Mouse (Mus musculus): ENCODE results near the gene Fam166a. TPM values are rescaled to one million over a fixed set of nuclear protein-coding genes. Genes with fewer than 3 reads are reported as not detected.

Fam166a gene
- polyA plus RNA-seq, 1 experiment = 0.11 TPM

DNA sequence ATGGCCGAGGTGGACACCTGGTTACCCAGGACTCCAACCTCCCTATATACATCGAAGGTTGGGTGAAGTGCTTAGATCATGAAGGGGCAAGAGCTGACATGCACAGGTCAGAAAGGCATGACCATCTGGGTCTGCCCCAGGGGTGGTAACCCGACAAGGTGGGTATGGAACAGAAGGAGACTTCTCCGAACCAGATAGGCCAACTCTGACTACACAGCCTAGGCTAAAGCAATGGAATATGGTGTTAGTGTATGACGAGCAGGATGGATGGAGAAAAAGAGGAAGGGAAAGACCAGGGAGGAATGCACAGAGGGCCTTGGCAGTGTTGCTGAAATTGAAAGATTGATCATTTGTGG lies 32.0 kb upstream of the Fam166a start:
- no peak for TF ChIP-seq POLR2A (IDR thresholded peaks at IDR 0.05; ENCODE audit: borderline replicate concordance, insufficient read depth, low read length)
- TF ChIP-seq CTCF (IDR thresholded peaks at IDR 0.05; ENCODE audit: borderline replicate concordance, insufficient read depth, low read depth, low read length) = no peak

DNA sequence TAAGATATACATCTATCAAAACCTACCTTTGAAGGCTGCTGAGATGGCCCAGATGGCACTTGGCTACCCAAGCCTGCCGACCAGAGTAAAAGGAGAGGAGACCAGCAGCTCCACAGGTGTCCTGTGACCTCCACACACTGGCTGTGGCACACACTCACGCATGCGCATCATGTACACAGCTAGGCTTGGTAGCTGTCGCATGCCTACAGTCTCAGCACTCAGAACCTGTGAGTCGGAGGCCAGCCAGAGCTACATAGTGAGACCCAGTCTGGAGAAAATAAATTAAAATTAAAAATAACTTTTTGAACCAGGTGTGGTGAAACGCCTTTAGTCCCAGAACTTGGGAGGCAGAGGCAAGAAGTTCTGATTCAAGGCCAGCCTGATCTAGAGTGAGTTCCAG lies 30.7 kb upstream of the Fam166a start:
- Histone ChIP-seq H3K4me1 (ENCODE audit: control insufficient read depth, insufficient read depth, low read length) (no peaks in the 10 kb centered on the region), H3K4me3 (replicated peaks; ENCODE audit: insufficient read depth, low read depth, low read length) (no peak overlapping the region), H3K27me3 (ENCODE audit: control insufficient read depth, insufficient read depth, low read length) (no peaks in the 10 kb centered on the region), H3K27ac (ENCODE audit: insufficient read depth, low read length) (no peak overlapping the region)
- no peak for TF ChIP-seq POLR2A (IDR thresholded peaks at IDR 0.05; ENCODE audit: borderline replicate concordance, insufficient read depth, low read length)
- no peak for TF ChIP-seq CTCF (IDR thresholded peaks at IDR 0.05; ENCODE audit: borderline replicate concordance, insufficient read depth, low read depth, low read length)
- no peak for DNase-seq
- WGBS = 78% methylated on average over 6 of the region's 6 CpGs

More for the DNA sequence above, 32.0 kb upstream of the Fam166a start:
- no peak overlapping the region for H3K4me3 ChIP-seq (replicated peaks; ENCODE audit: insufficient read depth, low read depth, low read length)
- 56% methylated on average over 5 of the region's 5 CpGs for whole genome bisulfite sequencing
- DNase-seq = no peak
- H3K27me3 ChIP-seq (ENCODE audit: control insufficient read depth, insufficient read depth, low read length) = no peaks in the 10 kb centered on the region; the same call in 1 of the 2 replicates
- H3K27ac ChIP-seq (ENCODE audit: insufficient read depth, low read length) = no peak overlapping the region
- no peaks in the 10 kb centered on the region for H3K4me1 ChIP-seq (ENCODE audit: control insufficient read depth, insufficient read depth, low read length)

DNA sequence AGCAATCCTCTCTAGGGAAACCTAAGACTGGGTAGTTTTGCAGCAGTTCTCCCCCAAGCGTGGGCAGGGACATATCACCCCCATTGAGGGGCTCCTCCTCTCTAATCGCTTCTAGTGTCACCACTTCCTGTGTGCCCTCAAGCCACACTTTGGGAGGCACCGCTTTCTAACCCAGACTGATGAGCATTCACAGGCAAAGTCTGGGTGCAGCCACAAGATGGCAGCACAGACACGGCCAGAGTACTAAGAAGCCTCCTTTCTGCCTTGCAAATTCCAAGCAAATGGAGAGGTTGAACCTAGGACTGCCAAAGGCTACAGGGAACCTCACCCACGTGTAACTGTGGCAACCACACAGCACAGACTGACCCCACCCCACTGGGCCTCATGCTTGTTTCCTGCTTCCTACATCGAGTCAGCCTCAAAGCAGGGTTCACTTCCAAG lies 25.2 kb upstream of the Fam166a start:
- WGBS = under 1% methylated on average over 6 of the region's 6 CpGs
- no peak overlapping the region for H3K27ac ChIP-seq (ENCODE audit: insufficient read depth, low read length)
- peak; percentile 97 for TF ChIP-seq CTCF (IDR thresholded peaks at IDR 0.05; ENCODE audit: borderline replicate concordance, insufficient read depth, low read depth, low read length)
- TF ChIP-seq POLR2A (IDR thresholded peaks at IDR 0.05; ENCODE audit: borderline replicate concordance, insufficient read depth, low read length) = no peak

DNA sequence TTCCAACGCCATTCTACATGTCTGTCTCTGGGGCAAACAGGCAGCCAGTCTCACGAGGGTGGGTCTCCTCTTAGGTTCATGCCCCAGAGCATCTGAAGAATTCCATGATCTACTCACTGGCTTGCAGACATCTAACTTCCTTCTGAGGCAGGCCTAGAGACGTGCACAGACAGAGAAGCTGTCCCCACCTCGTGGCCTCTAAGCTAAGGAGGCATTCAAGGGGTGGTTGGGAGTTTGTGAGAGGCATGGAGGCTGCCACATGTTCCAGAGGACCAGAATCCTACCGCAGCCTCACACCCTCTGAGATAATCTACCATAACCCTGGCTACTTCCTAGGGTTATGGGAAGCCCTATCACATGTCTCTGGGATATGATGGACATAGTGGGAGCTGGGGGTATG lies 24.5 kb upstream of the Fam166a start:
- WGBS = 77% methylated on average over 5 of the region's 5 CpGs
- no peaks in the 10 kb centered on the region for H3K27me3 ChIP-seq (ENCODE audit: control insufficient read depth, insufficient read depth, low read length)
- no peak for DNase-seq
- no peak overlapping the region for H3K27ac ChIP-seq (ENCODE audit: insufficient read depth, low read length)
- H3K4me3 ChIP-seq (replicated peaks; ENCODE audit: insufficient read depth, low read depth, low read length) = no peak overlapping the region
- no peak for TF ChIP-seq CTCF (IDR thresholded peaks at IDR 0.05; ENCODE audit: borderline replicate concordance, insufficient read depth, low read depth, low read length)
- TF ChIP-seq POLR2A (IDR thresholded peaks at IDR 0.05; ENCODE audit: borderline replicate concordance, insufficient read depth, low read length) = no peak
- peaks cover 3% of the 10 kb centered on the region; the same call in 1 of the 2 replicates for H3K4me1 ChIP-seq (ENCODE audit: control insufficient read depth, insufficient read depth, low read length)

More for the DNA sequence above, 25.2 kb upstream of the Fam166a start:
- no peak overlapping the region for H3K4me3 ChIP-seq (replicated peaks; ENCODE audit: insufficient read depth, low read depth, low read length)
- peaks cover 3% of the 10 kb centered on the region; the same call in 1 of the 2 replicates for H3K4me1 ChIP-seq (ENCODE audit: control insufficient read depth, insufficient read depth, low read length)
- peak; percentile 84 to 87 for DNase-seq
- no peaks in the 10 kb centered on the region for H3K27me3 ChIP-seq (ENCODE audit: control insufficient read depth, insufficient read depth, low read length)

DNA sequence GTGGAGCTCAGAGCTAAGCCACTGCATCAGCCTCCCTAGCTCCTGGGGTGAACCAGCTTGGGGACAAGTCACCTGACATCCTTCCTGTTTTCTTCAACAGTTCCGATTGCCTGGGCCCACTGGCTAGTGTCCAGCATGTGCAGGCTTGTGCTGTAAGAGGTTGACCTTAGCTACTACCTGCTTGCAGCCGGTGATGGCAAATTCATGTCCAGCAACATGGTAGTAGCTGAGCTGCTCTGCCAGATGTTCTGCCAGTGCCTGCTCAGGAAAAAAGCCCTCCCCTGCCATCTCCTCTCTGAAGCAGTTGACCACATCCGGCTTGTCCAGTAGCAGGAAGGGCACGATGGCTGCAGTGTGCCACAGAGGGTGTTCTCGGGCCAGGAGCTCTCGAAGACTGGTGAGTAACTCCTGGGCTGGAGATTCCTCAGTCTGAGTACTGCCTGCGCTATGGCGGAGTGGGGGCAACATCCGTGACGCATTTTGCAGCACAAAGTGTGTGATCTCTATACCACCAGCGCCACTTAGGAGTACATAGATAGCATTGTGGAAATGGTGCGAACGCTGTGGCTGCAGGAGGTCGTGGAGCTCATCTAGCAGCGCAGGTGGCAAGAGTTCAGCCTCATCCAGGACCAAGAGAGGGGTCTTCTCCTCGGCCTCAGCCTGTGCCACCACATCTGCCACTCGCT lies 23.9 kb upstream of the Fam166a start:
- TF ChIP-seq POLR2A (IDR thresholded peaks at IDR 0.05; ENCODE audit: borderline replicate concordance, insufficient read depth, low read length) = no peak
- no peak for TF ChIP-seq CTCF (IDR thresholded peaks at IDR 0.05; ENCODE audit: borderline replicate concordance, insufficient read depth, low read depth, low read length)
- Histone ChIP-seq H3K27me3 (ENCODE audit: control insufficient read depth, insufficient read depth, low read length) (no peaks in the 10 kb centered on the region), H3K27ac (ENCODE audit: insufficient read depth, low read length) (no peak overlapping the region), H3K4me1 (ENCODE audit: control insufficient read depth, insufficient read depth, low read length) (peaks cover 3% of the 10 kb centered on the region; the same call in 1 of the 2 replicates), H3K4me3 (replicated peaks; ENCODE audit: insufficient read depth, low read depth, low read length) (no peak overlapping the region)
- WGBS = 83% methylated on average over 17 of the region's 17 CpGs
- no peak for DNase-seq

DNA sequence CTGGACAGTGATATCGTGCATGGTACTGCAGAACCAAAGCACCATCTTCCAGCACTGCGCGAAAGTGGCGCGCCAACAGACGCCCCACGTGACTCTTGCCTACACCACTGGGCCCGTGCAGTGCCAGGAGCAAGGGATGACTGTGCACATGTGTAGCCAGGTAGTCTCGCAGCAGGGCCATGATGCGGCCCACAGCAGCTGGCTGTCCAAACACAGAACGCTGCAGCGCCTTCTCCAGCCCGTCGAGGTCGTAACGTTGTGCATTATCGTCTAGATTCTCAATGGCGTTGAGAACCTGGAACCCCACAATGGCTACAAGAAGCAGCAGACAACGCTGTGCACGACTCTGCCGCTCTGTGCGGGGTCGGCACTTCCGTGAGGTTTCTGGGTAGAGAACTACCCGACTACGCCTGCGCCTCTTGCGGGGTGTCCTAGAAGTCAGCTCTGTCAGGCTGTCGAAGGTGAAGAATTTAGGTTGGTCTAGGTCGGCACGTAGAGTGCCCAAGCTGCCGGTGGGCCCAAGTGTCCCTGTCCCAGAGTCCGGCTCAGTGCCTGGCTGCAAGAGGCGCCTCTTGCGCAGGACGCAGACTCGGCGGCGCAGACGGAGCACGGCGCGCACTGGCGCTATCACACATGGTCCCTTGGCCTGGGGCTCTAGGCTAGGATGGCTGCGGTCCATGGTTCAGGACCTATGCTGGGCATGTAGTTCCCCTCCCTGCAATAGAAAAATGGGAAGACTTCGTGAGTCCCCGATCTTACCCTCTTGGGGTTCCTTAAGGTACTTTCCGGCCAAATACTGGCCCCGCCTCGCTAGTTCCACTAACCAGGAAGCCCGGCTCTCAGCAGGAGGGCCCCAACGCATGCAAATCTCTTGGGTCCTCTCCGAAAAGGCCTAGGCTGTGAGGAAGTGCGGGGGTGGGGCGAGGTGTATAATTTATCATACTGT lies 23.1 kb upstream of the Fam166a start:
- Histone ChIP-seq H3K27me3 (ENCODE audit: control insufficient read depth, insufficient read depth, low read length) (no peaks in the 10 kb centered on the region), H3K4me3 (replicated peaks; ENCODE audit: insufficient read depth, low read depth, low read length) (no peak overlapping the region), H3K4me1 (ENCODE audit: control insufficient read depth, insufficient read depth, low read length) (peaks cover 3% of the 10 kb centered on the region; the same call in 1 of the 2 replicates), H3K27ac (ENCODE audit: insufficient read depth, low read length) (no peak overlapping the region)
- no peak for DNase-seq
- WGBS = 28% methylated on average over 55 of the region's 55 CpGs
- TF ChIP-seq CTCF (IDR thresholded peaks at IDR 0.05; ENCODE audit: borderline replicate concordance, insufficient read depth, low read depth, low read length) (no peak), POLR2A (IDR thresholded peaks at IDR 0.05; ENCODE audit: borderline replicate concordance, insufficient read depth, low read length) (no peak)

DNA sequence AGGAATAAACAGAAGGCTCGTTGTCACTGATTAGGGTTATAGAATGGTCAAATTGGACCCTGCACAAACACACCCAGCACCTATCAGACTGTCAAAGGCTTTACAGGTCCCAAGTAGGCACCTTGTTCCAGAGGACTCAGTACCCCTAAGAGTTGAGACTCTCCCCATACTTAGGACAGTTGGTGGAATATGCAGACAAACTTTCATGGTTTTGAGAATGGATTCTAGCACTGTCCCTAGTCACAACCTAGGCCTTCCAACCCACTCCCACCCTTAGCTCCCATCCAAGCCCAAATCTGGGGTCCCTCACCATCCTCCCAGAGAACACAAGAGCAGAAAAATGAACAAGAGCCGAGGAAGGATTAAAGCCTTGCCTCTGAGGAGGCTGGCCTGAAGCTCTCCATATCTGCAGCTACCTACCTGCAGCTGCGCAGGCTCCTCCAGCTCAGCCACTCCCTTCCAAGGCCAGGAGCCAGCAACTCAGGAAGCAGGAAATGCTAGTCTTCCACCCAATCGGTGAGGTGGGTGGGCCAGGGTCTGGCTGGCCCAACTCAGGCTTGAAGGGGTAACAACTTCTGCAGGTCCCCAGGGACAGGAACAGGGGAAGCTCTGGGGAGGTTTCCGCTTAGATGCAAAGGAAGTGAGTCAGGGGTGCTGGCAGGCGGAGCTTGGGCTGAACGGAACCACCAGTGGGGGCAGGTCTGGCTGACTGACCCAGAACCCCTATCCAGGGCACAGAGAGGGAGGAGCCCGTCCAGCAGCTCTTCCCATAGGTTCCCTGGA lies 22.2 kb upstream of the Fam166a start, which contains the start of gene Tor4a:
Gene Tor4a, minus strand, starts transcription at position 715 of the 783 bp plus-strand sequence.
- Histone ChIP-seq H3K27ac (ENCODE audit: insufficient read depth, low read length) (no peak within 1 kb of the TSS), H3K4me1 (ENCODE audit: control insufficient read depth, insufficient read depth, low read length) (peaks cover 3% of the 10 kb centered on the region; the same call in 1 of the 2 replicates), H3K27me3 (ENCODE audit: control insufficient read depth, insufficient read depth, low read length) (no peaks in the 10 kb centered on the region), H3K4me3 (replicated peaks; ENCODE audit: insufficient read depth, low read depth, low read length) (no peak within 1 kb of the TSS)
- TF ChIP-seq CTCF (IDR thresholded peaks at IDR 0.05; ENCODE audit: borderline replicate concordance, insufficient read depth, low read depth, low read length) (no peak), POLR2A (IDR thresholded peaks at IDR 0.05; ENCODE audit: borderline replicate concordance, insufficient read depth, low read length) (no peak)
- DNase-seq = no peak
- 27% methylated on average over 8 of the region's 8 CpGs for WGBS
